Mouse (Mus musculus) ES-E14 (cell line): ENCODE results near the gene Alkbh2.

Source experiments
- HCFC1 ChIP-seq: IDR thresholded peaks from 2 replicates; pipeline ENCODE4 v1.6.1; 2012; ENCODE audit warnings: low read length, inconsistent platforms, borderline replicate concordance; ENCODE audit not compliant: insufficient read depth
- MAFK ChIP-seq: IDR thresholded peaks from 2 replicates; pipeline ENCODE4 v1.6.1; 2014; ENCODE audit warnings: mild to moderate bottlenecking, low read depth, low read length, inconsistent platforms; ENCODE audit not compliant: insufficient read depth
- ZC3H11A ChIP-seq: IDR thresholded peaks from 2 replicates; pipeline ENCODE4 v1.6.1; 2012; ENCODE audit warnings: low read depth, mild to moderate bottlenecking, inconsistent platforms, low read length, borderline replicate concordance
- ZNF384 ChIP-seq: IDR thresholded peaks from 2 replicates; pipeline ENCODE4 v1.6.1; 2012; ENCODE audit warnings: low read depth, low read length, inconsistent platforms

DNA sequence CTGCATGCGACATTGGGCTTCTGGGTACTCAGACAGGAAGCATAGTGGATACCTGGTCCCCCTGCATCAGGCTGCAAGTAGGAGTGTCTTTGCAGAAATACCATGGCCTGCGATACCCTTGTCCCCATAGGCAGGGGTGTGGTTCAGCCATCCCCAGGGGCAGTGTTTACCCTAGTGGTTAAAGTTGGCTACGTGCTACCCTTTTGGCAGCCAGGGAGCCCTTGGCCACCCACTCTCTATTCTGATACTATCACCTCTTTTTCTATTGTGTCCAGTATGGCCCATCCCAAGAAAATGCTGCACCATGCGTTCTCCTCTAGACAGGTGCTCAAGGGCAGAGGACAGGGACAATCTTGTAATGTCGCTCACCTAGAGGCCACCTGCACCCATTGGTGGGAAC is 26.7 kb upstream of the Alkbh2 start:
- TF ChIP-seq MAFK, result no peak
- no peak for TF ChIP-seq ZC3H11A
- TF ChIP-seq HCFC1, result no peak
- no peak for TF ChIP-seq ZNF384
